Mouse (Mus musculus) embryonic facial prominence, embryonic 10.5 days (tissue): ENCODE measurements around the gene Magi1. TPM values are rescaled to one million over a fixed set of nuclear protein-coding genes. Genes with fewer than 3 reads are reported as not detected.
"Not testable (repeated sequence)": the region's sequence is repeated elsewhere in the genome, so short reads cannot be mapped to it uniquely, and the experiment has no call there.

ENCODE experiments used
- DNase-seq: peaks from one replicate; pipeline ENCODE4 v3.0.0-alpha.2; 2017; ENCODE audit warnings: low spot score
- H3K27ac ChIP-seq: fragments of 300-500 bp; sonication (generic); replicated peaks from 2 replicates; pipeline ENCODE4 v1.5.1; 2016; ENCODE audit warnings: mild to moderate bottlenecking
- H3K27me3 ChIP-seq: fragments of 300-500 bp; sonication (generic); replicated peaks from 2 replicates; pipeline ENCODE4 v1.6.1; 2016; ENCODE audit warnings: low read depth, mild to moderate bottlenecking; ENCODE audit not compliant: poor library complexity, severe bottlenecking
- H3K36me3 ChIP-seq: fragments of 300-500 bp; sonication (generic); replicated peaks from 2 replicates; pipeline ENCODE4 v1.6.1; 2016; ENCODE audit warnings: mild to moderate bottlenecking, moderate library complexity
- H3K4me1 ChIP-seq: fragments of 300-500 bp; sonication (generic); 2 replicates; pipeline ENCODE4 v1.6.1; 2016
- H3K4me3 ChIP-seq: fragments of 300-500 bp; sonication (generic); 2 replicates; pipeline ENCODE4 v1.5.1; 2016; ENCODE audit warnings: mild to moderate bottlenecking, moderate library complexity
- H3K9me3 ChIP-seq: fragments of 300-500 bp; sonication (generic); 2 replicates; pipeline ENCODE4 v1.6.1; 2016; ENCODE audit warnings: mild to moderate bottlenecking
- WGBS: fragments of 180-500 bp; shearing (Covaris S2); methylation state at CpG from one replicate; pipeline ENCODE4 v1.1.7; 2016; 5-methylcytosine and 5-hydroxymethylcytosine counted together
- polyA plus RNA-seq: library from polyadenylated mRNA; unstranded; fragments of >200 nt; fragmentation: Nextera tagmentation; extraction: Ambion mirVana; gene quantifications from 2 replicates; pipeline ENCODE4 v1.2.1, GENCODE M21; 2016

Gene Magi1
- polyA plus RNA-seq, 1 experiment from 2014 or later, result 16.1 TPM

GRCm38 (mm10) chr6:93665056-93665805 is 618.5 kb downstream of the Magi1 start:
- peaks cover 10% of the 10 kb centered on the region for H3K4me1 ChIP-seq
- no peaks in the 10 kb centered on the region for H3K36me3 ChIP-seq
- no peak for DNase-seq
- no peaks in the 10 kb centered on the region for H3K9me3 ChIP-seq
- H3K27ac ChIP-seq, result no peak overlapping the region
- no peaks in the 10 kb centered on the region; the same call in 1 of the 2 replicates for H3K27me3 ChIP-seq
- 89% methylated on average over 12 of the region's 12 CpGs for WGBS
- H3K4me3 ChIP-seq, result no peak overlapping the region

- H3K27ac ChIP-seq, result no peak overlapping the region
- no peaks in the 10 kb centered on the region for H3K9me3 ChIP-seq
- DNase-seq, result no peak
- H3K4me1 ChIP-seq, result 0 out of 2 replicates have a peak, but pooled peaks cover 3% of the 10 kb centered on the region
- H3K27me3 ChIP-seq, result no peaks in the 10 kb centered on the region; the same call in 1 of the 2 replicates
- 69% methylated on average over 1 of the region's 1 CpGs for WGBS
- no peaks in the 10 kb centered on the region for H3K36me3 ChIP-seq
- H3K4me3 ChIP-seq, result no peak overlapping the region
Measured at GRCm38 (mm10) chr6:93661139-93661538, 622.6 kb downstream of the Magi1 start.

GRCm38 (mm10) chr6:93659534-93659933 is 624.2 kb downstream of the Magi1 start:
- Histone ChIP-seq H3K9me3 (no peaks in the 10 kb centered on the region), H3K4me3 (no peak overlapping the region), H3K27me3 (no peaks in the 10 kb centered on the region; the same call in 1 of the 2 replicates), H3K4me1 (no peaks in the 10 kb centered on the region), H3K27ac (no peak overlapping the region), H3K36me3 (no peaks in the 10 kb centered on the region)
- 72% methylated on average over 8 of the region's 8 CpGs for WGBS
- no peak for DNase-seq

- peak; percentile 80 for DNase-seq
- no peaks in the 10 kb centered on the region for H3K4me1 ChIP-seq
- H3K4me3 ChIP-seq, result no peak overlapping the region
- no peaks in the 10 kb centered on the region for H3K9me3 ChIP-seq
- H3K27me3 ChIP-seq, result no peaks in the 10 kb centered on the region; the same call in 1 of the 2 replicates
- H3K36me3 ChIP-seq, result no peaks in the 10 kb centered on the region
- 46% methylated on average over 13 of the region's 13 CpGs for WGBS
- no peak overlapping the region for H3K27ac ChIP-seq
Measured at GRCm38 (mm10) chr6:93657187-93657974, 626.3 kb downstream of the Magi1 start.

- Histone ChIP-seq H3K27me3 (no peaks in the 10 kb centered on the region), H3K27ac (no peak overlapping the region), H3K4me1 (peaks cover 11% of the 10 kb centered on the region), H3K4me3 (no peak overlapping the region), H3K9me3 (no peaks in the 10 kb centered on the region), H3K36me3 (no peaks in the 10 kb centered on the region)
- DNase-seq, result peak; percentile 21
- 68% methylated on average over 8 of the region's 8 CpGs for WGBS
Measured at GRCm38 (mm10) chr6:93648581-93649230, 635.0 kb downstream of the Magi1 start.

- not testable (repeated sequence) for H3K4me3 ChIP-seq, DNase-seq, H3K9me3 ChIP-seq, H3K27me3 ChIP-seq, H3K27ac ChIP-seq, H3K4me1 ChIP-seq, H3K36me3 ChIP-seq
- WGBS, result 74% methylated on average over 5 of the region's 5 CpGs
Measured at GRCm38 (mm10) chr6:93629735-93630291, 653.9 kb downstream of the Magi1 start.

GRCm38 (mm10) chr6:93627200-93627599 is 656.5 kb downstream of the Magi1 start:
- DNase-seq, result no peak
- 89% methylated on average over 5 of the region's 5 CpGs for WGBS
- Histone ChIP-seq H3K9me3 (no peaks in the 10 kb centered on the region), H3K27me3 (no peaks in the 10 kb centered on the region), H3K4me3 (no peak overlapping the region), H3K27ac (no peak overlapping the region), H3K4me1 (no peaks in the 10 kb centered on the region), H3K36me3 (no peaks in the 10 kb centered on the region)

Other genes starting within 250 kb of the Magi1 start
- gene Slc25a26, start 216.4 kb upstream of the Magi1 start, polyA plus RNA-seq, result 8.1 and 8.6 TPM in 2 replicates